Mouse (Mus musculus) mouse embryonic stem cell (cell line): ENCODE results near the gene Olfr824.
"Not testable (repeated sequence)": the region's sequence is repeated elsewhere in the genome, so short reads cannot be mapped to it uniquely, and the experiment has no call there.

ENCODE experiments used
- in situ Hi-C, 2 experiments: fragments of 300-500 bp; cut with MboI; formaldehyde crosslinking; loops; 1 replicate in 1 of 2; 3 replicates in 1 of 2; pipeline ENCODE4 v1.14.3; 2019 to 2020; ENCODE audit warnings: low sequenced_read_pairs in 2 of 2, low pct_unique_long_range_greater_than_20kb in 1 of 2, mixed read lengths in 1 of 2; ENCODE audit not compliant: unreplicated experiment in 1 of 2

Gene Olfr824

GRCm38 (mm10) chr10:130129900-130130299, at the start of gene Olfr824:
Olfr824 (minus strand) TSS chr10:130130000.
- in situ Hi-C loops = not testable (repeated sequence)

- in situ Hi-C loops = no loop called here
Observed at GRCm38 (mm10) chr10:130166666-130167065, 36.9 kb upstream of the Olfr824 start, which contains the start of gene Olfr825. Olfr825 (minus strand) TSS chr10:130166766.

GRCm38 (mm10) chr10:130165196-130165595, 35.4 kb upstream of the Olfr824 start:
- in situ Hi-C loops = no loop called here

- in situ Hi-C loops = no loop called here
Observed at GRCm38 (mm10) chr10:130144121-130144520, 14.3 kb upstream of the Olfr824 start.

GRCm38 (mm10) chr10:130142481-130142880, 12.7 kb upstream of the Olfr824 start:
- in situ Hi-C loops = not testable (repeated sequence)

GRCm38 (mm10) chr10:130134811-130135210, 5.0 kb upstream of the Olfr824 start:
- in situ Hi-C loops = no loop called here

- in situ Hi-C loops = not testable (repeated sequence)
Observed at GRCm38 (mm10) chr10:130116045-130116444, 13.8 kb downstream of the Olfr824 start.

GRCm38 (mm10) chr10:130115283-130115682, 14.5 kb downstream of the Olfr824 start, which contains the start of gene Olfr823:
Olfr823 (minus strand) TSS chr10:130115383.
- in situ Hi-C loops = not testable (repeated sequence)

GRCm38 (mm10) chr10:130096104-130096503, 33.7 kb downstream of the Olfr824 start:
- in situ Hi-C loops = no loop called here

- in situ Hi-C loops = no loop called here
Observed at GRCm38 (mm10) chr10:130092838-130093440, 36.9 kb downstream of the Olfr824 start.
